14 mouse cellular contexts compared by ENCODE assay signal in genomic region chr13:63322756-63323155, GRCm38 (mm10).
DNase-seq lines count a peak whose midpoint lies in the region; ATAC-seq and TF ChIP-seq lines count a peak whose summit lies in the region.
"Had no signal": no experiment of that assay in that cellular context is flagged by ENCODE, and none has a peak within 500 bp of the region (broad histone marks: within the 10 kb centered on the region; RNA-seq: fewer than 3 reads in every experiment).

No protein-coding gene starts in this region.

- H3K4me1 ChIP-seq in cerebellum, adult 2 months (ENCODE audit: control insufficient read depth, insufficient read depth, low read length), result peaks cover 5% of the 10 kb centered on the region
- H3K4me1 ChIP-seq in heart, embryonic 15.5 days (replicated peaks), result peaks cover 27% of the 10 kb centered on the region
- peaks cover 15% of the 10 kb centered on the region; the same call in 1 of the 2 replicates for H3K4me1 ChIP-seq in small intestine, adult 2 months (ENCODE audit: control insufficient read depth, insufficient read depth, insufficient read length, low read length)

- H3K9me3 ChIP-seq in heart, embryonic 15.5 days (replicated peaks), result no peaks in the 10 kb centered on the region
- H3K9me3 ChIP-seq: embryonic facial prominence, embryonic 12.5 days; limb, embryonic 15.5 days had no signal

- DNase-seq in cerebellum, adult 2 months, result no peak
- no peak for DNase-seq in cerebellum, adult 8-10 months
- no peak for DNase-seq in heart, postnatal 10 days
- no peak for DNase-seq in left cerebral cortex, adult 2 months (ENCODE audit: extremely low spot score in 1 of 2, low spot score in 2 of 2)
- DNase-seq in left cerebral cortex, postnatal 14 days (ENCODE audit: low spot score in 2 of 2), result no peak
- DNase-seq in lung, postnatal 10 days, result no peak
- DNase-seq: cerebellum, postnatal 36 days; kidney, postnatal 14 days; layer of hippocampus, adult 9-11 months; liver, postnatal 0 days had no signal

- no peaks in the 10 kb centered on the region for H3K27me3 ChIP-seq in cerebellum, adult 2 months (ENCODE audit: control insufficient read depth, insufficient read depth, low read length)
- no peaks in the 10 kb centered on the region for H3K27me3 ChIP-seq in heart, embryonic 15.5 days
- H3K27me3 ChIP-seq in small intestine, adult 2 months (ENCODE audit: control insufficient read depth, insufficient read depth, low read length), result no peaks in the 10 kb centered on the region
- H3K27me3 ChIP-seq: embryonic facial prominence, embryonic 12.5 days; limb, embryonic 15.5 days had no signal

- 82% methylated on average over 6 of the region's 6 CpGs for WGBS in cerebellum, adult 2 months
- WGBS in heart, embryonic 15.5 days, result 86% methylated on average over 6 of the region's 6 CpGs
- 92% methylated on average over 6 of the region's 6 CpGs for WGBS in small intestine, adult 2 months

- ATAC-seq in heart, embryonic 15.5 days (replicated peaks; ENCODE audit: insufficient number of reproducible peaks, insufficient read depth, low FRiP score, low read depth), result no peak
- ATAC-seq: liver, postnatal 0 days had no signal

- no peak for TF ChIP-seq POLR2A in cerebellum, adult 2 months (IDR thresholded peaks at IDR 0.05; ENCODE audit: borderline replicate concordance, insufficient read depth, low read length)
- no peak for TF ChIP-seq POLR2A in small intestine, adult 2 months (IDR thresholded peaks at IDR 0.05; ENCODE audit: low read depth, low read length)

- H3K4me2 ChIP-seq in heart, embryonic 15.5 days, result no peak overlapping the region
- H3K4me2 ChIP-seq: embryonic facial prominence, embryonic 12.5 days; limb, embryonic 15.5 days had no signal

- H3K9ac ChIP-seq in heart, embryonic 15.5 days, result no peak overlapping the region
- H3K9ac ChIP-seq: embryonic facial prominence, embryonic 12.5 days; limb, embryonic 15.5 days; liver, postnatal 0 days had no signal

- H3K36me3 ChIP-seq in heart, embryonic 15.5 days, result no peaks in the 10 kb centered on the region
- H3K36me3 ChIP-seq in small intestine, adult 2 months (ENCODE audit: control insufficient read depth, insufficient read depth, low read length), result no peaks in the 10 kb centered on the region
- H3K36me3 ChIP-seq: embryonic facial prominence, embryonic 12.5 days; limb, embryonic 15.5 days had no signal

- intact Hi-C loops in heart, postnatal 10 days (cut with DNase I), result loop anchor here (2.0 kb wide), 1 partner anchor 28 kb away; no protein-coding TSS in a partner anchor
- intact Hi-C loops in left cerebral cortex, adult 2 months (cut with DNase I), result no loop called here
- intact Hi-C loops in left cerebral cortex, postnatal 14 days (cut with DNase I), result no loop called here

- TF ChIP-seq CTCF in cerebellum, adult 2 months (IDR thresholded peaks at IDR 0.05; ENCODE audit: borderline replicate concordance, insufficient read depth, low read depth, low read length), result no peak
- peak; percentile 26 for TF ChIP-seq CTCF in left cerebral cortex, adult 2 months (IDR thresholded peaks at IDR 0.05)
- no peak for TF ChIP-seq CTCF in small intestine, adult 2 months (IDR thresholded peaks at IDR 0.05; ENCODE audit: extremely low read depth, insufficient read length, insufficient replicate concordance, low read depth, low read length)

- no peak overlapping the region for H3K4me3 ChIP-seq in cerebellum, adult 2 months (replicated peaks; ENCODE audit: insufficient read depth, low read depth, low read length)
- H3K4me3 ChIP-seq in heart, embryonic 15.5 days, result no peak overlapping the region
- no peak overlapping the region for H3K4me3 ChIP-seq in left cerebral cortex, adult 2 months
- no peak overlapping the region for H3K4me3 ChIP-seq in small intestine, adult 2 months (ENCODE audit: low read depth, low read length)
- H3K4me3 ChIP-seq: embryonic facial prominence, embryonic 12.5 days; limb, embryonic 15.5 days had no signal

- 0 out of 2 replicates have a peak overlapping the region, but pooled peaks have one; percentile 31 for H3K27ac ChIP-seq in cerebellum, adult 2 months (ENCODE audit: insufficient read depth, low read length)
- peak overlapping the region; percentile 30; the same call in 1 of the 2 replicates for H3K27ac ChIP-seq in heart, embryonic 15.5 days
- H3K27ac ChIP-seq in left cerebral cortex, adult 2 months, result peak overlapping the region; percentile 71
- 0 out of 2 replicates have a peak overlapping the region, but pooled peaks have one; percentile 9 for H3K27ac ChIP-seq in small intestine, adult 2 months (ENCODE audit: insufficient read depth, low read depth, low read length)

Comparison
In these comparisons a context has a peak if more than half of its experiments do, and no peak if none do; other contexts are left out.
1. H3K27ac ChIP-seq: peak in every context shown above with its lines; median percentile 71 in left cerebral cortex, adult 2 months; 31 in cerebellum, adult 2 months; 30 in heart, embryonic 15.5 days; 9 in small intestine, adult 2 months.